Mouse (Mus musculus): ENCODE results near the gene Lpin2. TPM values are rescaled to one million over a fixed set of nuclear protein-coding genes. Genes with fewer than 3 reads are reported as not detected.

Gene Lpin2
- total RNA-seq, 2 experiments from 2014 or later = 16.3 to 19.5 TPM

GRCm38 (mm10) chr17:71233210-71233609, 50.9 kb downstream of the Lpin2 start:
- no peak for DNase-seq

- DNase-seq = no peak
Observed at GRCm38 (mm10) chr17:71234041-71234594, 51.8 kb downstream of the Lpin2 start.

DNA sequence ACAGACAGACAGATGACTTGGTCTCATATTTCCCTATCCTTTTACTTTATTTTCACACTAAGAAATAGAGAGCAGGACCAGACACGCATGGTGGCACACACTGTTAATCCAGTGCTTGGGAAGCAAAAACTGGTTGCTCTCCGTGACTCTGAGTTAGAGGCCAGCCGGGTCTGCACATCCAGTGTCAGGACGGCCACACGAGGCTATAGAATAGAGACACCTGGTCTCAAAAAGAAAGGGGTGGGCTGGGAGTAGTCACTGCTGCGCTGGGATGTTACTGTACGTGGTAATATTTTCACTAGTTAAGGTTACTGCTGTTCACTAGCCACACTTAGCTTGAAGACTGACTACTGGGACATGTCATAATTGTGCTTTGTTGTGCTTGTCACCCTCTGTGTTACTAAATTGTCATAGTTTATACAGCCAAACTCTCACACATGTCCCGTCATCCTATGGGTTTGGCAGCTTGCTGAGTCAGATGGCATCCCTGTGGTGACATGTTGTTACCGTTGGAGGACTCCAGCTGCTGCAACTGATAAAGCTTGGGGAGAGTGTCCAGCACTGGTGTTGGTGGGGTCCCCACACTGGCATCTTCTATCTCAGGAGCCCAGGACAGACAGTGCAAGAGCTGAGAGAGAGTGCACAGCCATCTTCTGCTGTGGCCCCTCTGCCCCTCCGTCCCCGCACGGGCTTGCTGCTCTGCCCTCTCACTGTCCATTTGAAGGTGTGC, 53.0 kb downstream of the Lpin2 start:
- no peak for DNase-seq

DNA sequence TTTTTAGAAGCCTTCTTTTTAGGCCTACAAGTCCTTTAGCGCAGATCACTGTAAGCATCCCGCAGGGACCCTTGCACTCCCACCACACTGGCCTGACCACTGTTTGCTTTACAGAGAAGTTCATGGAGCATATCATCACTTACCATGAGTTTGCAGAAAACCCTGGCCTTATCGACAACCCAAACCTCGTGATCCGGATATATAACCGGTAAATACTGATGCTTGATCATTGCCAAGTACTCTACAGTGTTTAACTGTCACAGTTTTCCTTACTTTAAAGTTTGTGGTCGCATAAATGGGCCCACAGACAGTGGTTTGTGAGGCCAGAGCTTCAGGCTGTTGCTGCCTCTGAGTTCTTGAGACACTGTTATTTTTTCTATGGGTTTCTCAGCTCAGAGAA, 56.1 kb downstream of the Lpin2 start:
- no peak for DNase-seq

- DNase-seq = no peak
Observed at GRCm38 (mm10) chr17:71240811-71241210, 58.5 kb downstream of the Lpin2 start.

- no peak for DNase-seq
Observed at GRCm38 (mm10) chr17:71242666-71243065, 60.3 kb downstream of the Lpin2 start.

DNA sequence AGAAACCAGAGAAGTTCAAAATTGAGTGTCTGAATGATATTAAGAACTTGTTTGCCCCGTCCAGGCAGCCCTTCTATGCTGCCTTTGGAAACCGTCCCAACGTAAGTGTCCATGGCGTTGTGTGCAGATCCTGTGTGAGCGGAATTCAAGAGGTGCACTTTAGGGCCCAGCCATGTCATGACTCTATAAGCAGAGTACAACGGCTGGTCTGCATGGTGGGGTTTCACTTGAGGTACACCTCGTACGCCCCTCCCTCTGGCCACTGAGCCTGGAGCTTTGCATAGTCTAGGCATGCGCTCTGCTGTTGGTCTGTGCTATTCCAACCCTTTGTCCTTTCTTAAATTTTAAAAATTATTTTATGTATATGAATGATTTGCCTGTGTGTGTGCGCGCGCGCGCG, 62.8 kb downstream of the Lpin2 start:
- no peak for DNase-seq

- DNase-seq = no peak
Observed at GRCm38 (mm10) chr17:71246022-71246421, 63.7 kb downstream of the Lpin2 start.

DNA sequence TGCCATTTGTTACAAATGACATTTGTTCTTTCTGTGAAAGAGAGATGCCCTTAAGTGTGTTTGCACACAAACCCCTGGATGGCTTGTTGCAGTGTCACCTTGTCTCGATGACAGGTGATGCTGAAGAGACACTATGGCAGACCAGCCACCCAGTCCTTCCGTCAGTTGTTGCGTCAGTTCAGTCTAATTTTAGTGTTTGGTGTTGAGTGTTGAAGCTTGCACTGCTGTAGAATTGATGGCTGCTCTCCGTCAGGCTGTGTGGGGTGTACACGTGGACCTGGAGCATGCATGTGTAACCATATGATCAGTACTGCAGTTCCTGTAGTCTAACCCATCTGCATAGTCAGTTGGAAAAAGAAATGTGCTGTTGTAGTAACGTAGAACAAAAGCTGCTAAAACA, 66.6 kb downstream of the Lpin2 start:
- peak; percentile 58 for DNase-seq

DNA sequence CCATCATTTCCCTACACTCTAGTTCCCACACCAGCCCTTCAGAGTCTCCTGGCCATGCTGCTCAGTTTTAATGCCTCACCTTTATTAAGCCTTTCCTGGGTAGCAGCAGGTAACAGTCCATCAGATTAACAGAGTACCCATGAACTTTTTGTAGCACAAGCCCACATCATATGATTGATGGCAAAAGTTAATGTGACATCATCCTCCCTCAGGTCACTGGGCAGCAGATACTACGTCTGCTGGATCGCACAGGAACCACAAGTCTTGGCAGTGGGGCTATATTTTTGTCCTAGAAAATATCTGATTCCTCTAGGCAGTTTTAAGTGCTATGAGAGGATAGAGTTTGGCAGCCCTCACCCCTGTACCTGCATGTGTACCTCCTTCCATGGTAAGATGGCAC, 67.7 kb downstream of the Lpin2 start:
- DNase-seq = no peak

- DNase-seq = peak; percentile 66
Observed at GRCm38 (mm10) chr17:71250819-71251600, 68.7 kb downstream of the Lpin2 start.

GRCm38 (mm10) chr17:71251601-71252001, 69.2 kb downstream of the Lpin2 start:
- peak; percentile 48 for DNase-seq

- DNase-seq = no peak
Observed at GRCm38 (mm10) chr17:71252101-71252500, 69.7 kb downstream of the Lpin2 start.

- DNase-seq = no peak
Observed at GRCm38 (mm10) chr17:71253391-71253790, 71.0 kb downstream of the Lpin2 start.

DNA sequence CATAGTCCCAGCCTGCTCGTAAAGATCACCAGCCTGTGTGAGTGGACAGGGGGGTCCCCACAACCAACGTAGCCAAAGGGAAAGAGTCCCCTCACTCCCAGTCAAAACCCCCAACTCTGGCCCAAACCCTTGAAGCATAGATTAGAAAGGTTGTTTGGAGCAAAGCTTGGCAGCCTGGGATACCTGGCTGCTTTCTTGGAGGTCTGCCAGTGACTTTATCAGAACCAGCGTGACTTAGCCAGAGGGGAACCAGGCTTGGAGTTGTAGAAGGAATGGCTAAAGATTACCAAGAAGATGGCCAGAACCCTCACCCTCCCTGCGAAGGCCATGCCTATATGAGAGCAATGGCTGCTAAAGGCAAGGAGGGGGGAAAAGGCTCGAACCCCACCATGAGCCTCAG, 71.7 kb downstream of the Lpin2 start:
- peak; percentile 44 for DNase-seq

DNA sequence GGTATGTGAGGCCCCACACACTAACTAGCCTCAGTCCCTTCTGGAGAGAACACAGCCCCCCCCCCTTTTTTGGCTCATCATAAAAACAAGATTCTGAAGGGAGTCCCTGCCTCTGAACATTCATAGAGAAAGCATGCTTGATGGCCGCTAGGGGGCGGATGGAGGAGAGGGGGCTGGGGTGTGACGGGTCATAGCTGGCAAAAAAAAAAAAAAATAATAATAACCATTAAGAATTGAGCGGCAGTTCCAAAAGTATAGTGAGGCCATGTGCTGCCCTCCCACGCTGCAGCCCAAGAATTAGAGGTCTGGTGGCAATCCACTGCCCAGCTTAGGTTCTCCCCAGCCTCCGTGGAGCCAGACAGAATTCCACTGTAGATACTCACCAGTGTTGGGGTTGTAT, 72.4 kb downstream of the Lpin2 start:
- DNase-seq = peak; percentile 68

DNA sequence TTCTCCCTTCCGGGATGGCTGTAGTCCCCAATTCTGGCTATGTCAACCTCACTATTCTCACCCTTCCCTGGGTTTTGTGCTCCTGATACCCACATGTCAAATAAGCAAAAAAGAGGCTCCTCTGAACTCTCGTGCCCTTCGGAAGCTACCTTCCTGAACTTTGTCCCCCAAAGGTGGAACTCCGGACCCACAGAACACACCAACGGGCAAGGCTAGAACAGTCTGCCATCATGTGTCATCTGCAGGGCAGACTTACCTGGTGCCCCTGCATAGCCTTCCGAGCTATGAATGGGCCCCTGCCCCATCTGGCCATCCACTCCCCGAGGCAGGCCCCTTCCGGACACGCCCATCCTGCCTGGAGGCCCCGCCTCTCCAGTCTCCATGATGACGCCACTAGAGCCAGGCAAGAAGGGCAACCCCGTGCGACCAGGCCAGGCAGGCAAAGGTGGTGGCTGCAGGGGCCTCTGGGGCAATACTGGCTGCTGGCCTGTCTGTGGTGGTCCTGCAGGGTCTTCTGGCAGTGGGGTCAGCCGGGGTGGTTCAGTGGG, 73.8 kb downstream of the Lpin2 start:
- no peak for DNase-seq

GRCm38 (mm10) chr17:71256806-71257536, 74.6 kb downstream of the Lpin2 start:
- DNase-seq = peak; percentile 72

GRCm38 (mm10) chr17:71259727-71260126, 77.4 kb downstream of the Lpin2 start:
- no peak for DNase-seq

- DNase-seq = no peak
Observed at GRCm38 (mm10) chr17:71260658-71261057, 78.3 kb downstream of the Lpin2 start.

GRCm38 (mm10) chr17:71263136-71263535, 80.8 kb downstream of the Lpin2 start:
- DNase-seq = no peak

DNA sequence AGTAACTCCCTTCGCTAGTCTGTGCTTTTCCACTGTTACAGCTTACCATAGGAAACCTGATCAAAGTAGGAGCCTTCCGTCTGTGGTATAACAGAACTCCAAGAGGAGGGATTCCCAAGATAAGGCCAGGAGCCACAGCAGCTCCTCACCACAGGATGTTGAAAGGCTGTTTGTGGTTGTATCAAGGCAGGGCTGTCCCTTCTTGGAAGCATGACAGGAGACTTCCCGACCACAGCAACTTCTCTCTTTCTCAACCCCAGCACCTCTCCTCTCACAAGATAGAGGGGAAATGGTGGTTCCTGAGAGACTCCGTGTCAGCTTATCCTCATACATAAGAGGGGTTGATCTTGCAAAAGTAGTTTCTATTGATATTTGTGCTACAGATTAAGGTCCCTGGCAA, 82.4 kb downstream of the Lpin2 start:
- no peak for DNase-seq

All from heart, postnatal 4 days (tissue).